20 mouse cellular contexts compared by ENCODE assay signal in the genomic region with DNA sequence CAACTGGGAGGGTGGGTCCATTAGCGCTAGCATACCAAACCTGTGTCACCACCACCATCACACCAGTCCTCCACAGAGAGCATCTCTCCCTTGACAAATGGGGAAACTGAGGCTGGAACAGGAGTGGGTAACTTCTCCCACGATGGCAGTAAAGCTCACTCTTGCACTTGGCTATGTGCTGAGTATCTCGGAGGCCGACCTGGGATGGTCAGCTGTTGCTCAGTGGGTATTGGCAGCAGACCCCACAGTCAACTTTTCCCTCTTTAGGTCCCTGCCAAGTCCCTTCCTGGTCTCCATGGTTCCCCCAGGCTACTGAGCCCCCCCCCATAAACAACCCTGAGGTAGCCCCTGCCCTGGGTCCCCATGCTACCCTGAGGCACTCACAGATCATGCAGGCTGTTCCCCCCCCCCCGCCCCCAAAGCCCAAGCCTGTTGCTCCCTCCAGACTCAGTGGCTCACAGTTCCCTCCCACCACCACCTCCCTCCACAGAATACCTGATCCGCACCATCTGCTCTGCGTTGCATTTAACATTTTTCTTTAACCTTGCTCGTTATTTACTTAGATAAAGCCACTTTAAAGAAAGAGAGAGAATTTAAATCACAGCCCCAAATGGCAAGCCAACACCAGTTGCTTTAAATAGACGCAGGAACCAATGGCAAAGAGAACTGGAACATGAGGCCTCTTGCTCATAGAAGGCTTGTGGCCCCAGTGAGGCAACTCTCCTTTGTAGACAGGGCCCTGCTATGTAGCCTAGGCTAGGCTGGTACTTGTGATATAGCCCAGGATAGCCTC. TPM values are rescaled to one million over a fixed set of nuclear protein-coding genes. Genes with fewer than 3 reads are reported as not detected.
"Had no signal": no experiment of that assay in that cellular context is flagged by ENCODE, and none has a peak within 500 bp of the region (broad histone marks: within the 10 kb centered on the region; RNA-seq: fewer than 3 reads in every experiment).

No protein-coding gene starts in this region.

- H3K9ac ChIP-seq: liver, embryonic 13.5 days; stomach, embryonic 15.5 days had no signal

- H3K4me3 ChIP-seq: liver, embryonic 13.5 days; myocyte; stomach, embryonic 15.5 days had no signal

- H3K4me1 ChIP-seq: liver, embryonic 13.5 days; stomach, embryonic 15.5 days had no signal

- H3K36me3 ChIP-seq: liver, embryonic 13.5 days; stomach, embryonic 15.5 days had no signal

- DNase-seq: kidney, adult 2 months; kidney, postnatal 25 days; liver, embryonic 13.5 days; lung, adult 2 months; lung, postnatal 14 days; lung, postnatal 4 days; midbrain, embryonic 14.5 days; right cerebral cortex, postnatal 25 days; spleen, adult 18-20 months; thymus, adult 18-20 months; thymus, postnatal 36 days had no signal

- H3K4me2 ChIP-seq: liver, embryonic 13.5 days; midbrain, embryonic 11.5 days; stomach, embryonic 15.5 days had no signal

- H3K27me3 ChIP-seq: liver, embryonic 13.5 days; stomach, embryonic 15.5 days had no signal

- H3K9me3 ChIP-seq: liver, embryonic 13.5 days; stomach, embryonic 15.5 days had no signal

- H3K27ac ChIP-seq: kidney, postnatal 0 days; liver, embryonic 13.5 days; stomach, embryonic 15.5 days had no signal

RNA-seq across cellular contexts. Expression of a gene that starts 11.0 kb away (rescaled TPM):
- total RNA-seq: liver, adult 2 months; megakaryocyte progenitor cell, adult 5-6 weeks; megakaryocyte-erythroid progenitor cell, adult 5-6 weeks; monocyte, adult 5-6 weeks had no signal
- polyA plus RNA-seq: liver, adult 2 months; liver, embryonic 16.5 days; myocyte had no signal
